Mouse (Mus musculus) left cerebral cortex, adult 11 months (tissue): ENCODE data around the gene Efcab8.
"Not testable (repeated sequence)": the region's sequence is repeated elsewhere in the genome, so short reads cannot be mapped to it uniquely, and the experiment has no call there.

Experiments used
- DNase-seq: peaks from one replicate; pipeline ENCODE4 v3.0.0; 2022; ENCODE audit warnings: low spot score

The Efcab8 gene

DNA sequence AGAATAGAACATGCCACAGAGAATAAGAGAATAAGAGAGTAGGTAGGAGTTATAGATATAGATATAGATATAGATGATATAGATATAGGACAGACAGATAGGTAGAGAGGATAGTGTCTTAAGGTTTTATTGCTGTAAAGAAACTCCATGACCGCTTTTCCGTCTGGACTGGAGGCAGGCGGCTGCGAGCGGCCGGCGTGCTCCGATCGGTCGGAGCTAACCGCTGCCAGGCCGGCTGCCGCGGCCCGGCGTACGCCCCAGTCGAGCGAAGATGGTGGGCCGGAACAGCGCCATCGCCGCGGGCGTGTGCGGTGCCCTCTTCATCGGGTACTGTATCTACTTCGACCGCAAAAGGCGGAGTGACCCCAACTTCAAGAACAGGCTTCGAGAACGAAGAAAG lies 46.2 kb downstream of the Efcab8 start:
- DNase-seq, result not testable (repeated sequence)

DNA sequence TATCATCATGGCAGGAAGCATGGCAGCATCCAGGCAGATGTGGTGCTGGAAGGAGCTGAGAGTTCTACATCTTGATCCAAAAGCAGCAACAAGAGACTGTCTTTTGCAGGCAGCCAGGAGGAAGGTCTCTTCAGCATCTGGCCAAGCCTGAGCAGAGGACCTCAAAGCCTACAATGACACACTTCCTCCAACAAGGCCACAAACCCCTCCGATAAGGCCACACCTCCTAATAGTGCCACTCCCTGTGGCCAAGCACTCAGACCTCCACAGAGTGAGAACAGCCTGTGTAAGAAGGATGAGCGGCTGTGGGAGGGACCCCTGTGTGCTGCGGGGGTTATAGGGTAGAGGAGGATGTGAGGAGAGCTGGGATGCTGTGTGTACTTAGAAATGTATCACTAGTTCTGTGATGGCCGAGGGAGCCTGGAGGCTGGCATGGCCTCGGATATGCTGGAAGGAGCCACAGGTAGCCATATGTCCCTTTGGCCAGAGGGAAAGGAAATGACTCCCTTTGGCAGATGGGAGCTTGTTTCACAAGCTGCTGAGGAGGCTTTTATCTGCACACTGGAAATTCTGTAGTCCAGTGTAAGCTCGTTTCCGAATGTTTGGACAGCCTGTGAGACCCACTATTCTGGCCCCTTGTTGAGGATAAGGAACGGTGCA lies 47.6 kb downstream of the Efcab8 start:
- no peak for DNase-seq

DNA sequence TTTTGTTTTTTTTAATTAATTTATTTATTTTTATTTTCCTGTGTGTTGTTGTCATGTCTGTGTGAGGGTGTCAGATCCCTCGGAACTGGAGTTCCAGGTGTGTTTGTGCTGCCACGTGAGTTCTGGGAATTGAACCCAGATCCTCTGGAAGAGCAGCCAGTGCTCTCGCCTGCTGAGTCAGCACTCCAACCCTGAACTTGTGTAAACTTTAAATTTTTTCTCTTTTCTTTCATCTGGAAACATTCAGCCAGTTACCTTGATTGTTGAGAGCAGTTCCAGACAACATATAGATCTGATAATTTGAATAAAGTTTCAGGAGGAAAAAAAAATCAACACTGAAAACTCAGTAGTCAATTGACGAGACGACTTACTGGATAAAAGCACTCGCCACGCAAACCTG lies 49.0 kb downstream of the Efcab8 start:
- DNase-seq, result no peak

DNA sequence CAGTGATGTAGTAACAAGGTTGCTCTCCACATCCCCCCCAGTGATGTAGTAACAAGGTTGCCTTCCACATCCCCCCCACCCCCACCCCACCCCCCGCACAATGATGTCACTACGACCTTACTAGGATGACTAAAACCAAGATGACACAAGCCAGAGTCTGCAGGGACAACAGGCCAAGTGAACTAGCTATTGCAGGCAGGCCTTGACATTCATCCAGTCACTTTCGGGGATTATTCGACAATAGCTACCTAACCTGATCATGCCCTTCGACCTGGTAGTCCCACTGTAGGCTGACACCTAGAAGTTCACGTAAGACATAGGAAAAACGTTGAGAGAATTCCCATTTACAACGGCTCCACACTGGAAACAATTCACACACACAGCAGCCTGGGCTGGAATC lies 53.6 kb downstream of the Efcab8 start:
- no peak for DNase-seq

DNA sequence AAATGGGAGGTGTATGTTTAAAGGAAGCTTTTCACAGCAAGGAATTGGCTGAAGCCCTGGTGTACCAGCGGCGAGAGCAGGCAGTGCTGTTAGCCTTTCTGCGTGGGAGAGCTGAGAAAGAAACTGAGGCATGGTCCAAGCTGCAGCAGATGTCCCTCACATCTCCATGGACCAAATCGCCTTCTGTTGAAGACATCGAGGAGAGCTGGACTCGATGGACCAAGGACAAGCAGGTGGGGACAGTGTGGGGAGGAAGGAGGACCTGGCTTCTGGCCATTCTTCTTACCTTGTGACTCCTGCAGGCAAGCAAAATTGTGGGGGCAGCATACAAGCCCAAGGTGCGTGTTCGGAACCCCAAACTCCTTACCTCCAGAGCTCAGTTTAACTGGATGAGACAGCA lies 63.1 kb downstream of the Efcab8 start:
- DNase-seq, result no peak

DNA sequence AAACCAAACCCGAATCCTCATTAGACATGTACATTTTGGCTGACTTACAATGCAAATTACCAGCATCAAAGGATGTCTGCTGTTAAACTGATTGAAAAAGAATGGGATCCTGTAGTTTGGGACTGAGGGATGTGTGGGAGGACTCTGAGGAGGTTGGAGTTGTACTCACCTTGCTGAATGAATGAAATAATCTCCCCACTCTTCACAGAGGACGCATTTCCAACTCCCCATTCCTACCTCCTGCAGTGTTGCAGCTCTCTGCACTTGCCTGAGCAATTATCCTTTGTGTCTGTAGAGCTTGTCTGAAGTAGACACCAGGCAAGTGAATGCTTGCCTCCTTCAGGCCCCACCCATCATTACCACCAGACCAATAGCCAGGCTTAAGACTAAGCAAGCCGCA lies 68.7 kb downstream of the Efcab8 start:
- DNase-seq, result no peak

DNA sequence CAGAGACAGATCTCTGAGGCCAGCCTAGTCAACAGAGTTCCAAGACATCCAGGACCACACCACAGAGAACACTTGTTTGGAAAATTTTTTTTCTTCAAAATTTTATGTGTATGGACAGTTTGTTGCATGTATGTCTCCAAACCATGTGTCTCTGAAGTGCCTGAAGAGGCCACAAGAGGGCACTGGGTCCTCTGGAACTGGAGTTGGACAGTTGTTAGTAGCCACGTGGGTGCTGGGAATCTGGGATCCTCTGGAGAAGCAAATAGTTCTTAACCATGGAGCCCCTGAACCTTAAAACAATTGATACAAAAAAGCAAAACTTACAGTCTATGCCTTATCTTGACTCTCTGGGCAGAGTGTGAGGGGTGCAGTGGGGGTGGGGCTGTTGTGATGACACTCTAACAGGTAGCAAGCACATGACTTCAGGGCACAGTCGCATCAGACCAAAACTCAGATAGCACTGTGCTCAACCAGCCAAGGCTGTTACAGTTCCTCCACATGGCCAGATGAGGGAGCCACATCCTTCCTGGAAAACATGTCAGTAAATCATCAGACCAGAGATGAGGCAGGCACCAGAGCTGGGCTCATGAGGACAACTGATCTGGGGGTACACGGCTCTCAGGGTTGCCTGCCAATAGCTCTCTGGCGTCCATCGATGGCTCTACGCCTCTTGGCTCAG lies 70.8 kb downstream of the Efcab8 start:
- no peak for DNase-seq

DNA sequence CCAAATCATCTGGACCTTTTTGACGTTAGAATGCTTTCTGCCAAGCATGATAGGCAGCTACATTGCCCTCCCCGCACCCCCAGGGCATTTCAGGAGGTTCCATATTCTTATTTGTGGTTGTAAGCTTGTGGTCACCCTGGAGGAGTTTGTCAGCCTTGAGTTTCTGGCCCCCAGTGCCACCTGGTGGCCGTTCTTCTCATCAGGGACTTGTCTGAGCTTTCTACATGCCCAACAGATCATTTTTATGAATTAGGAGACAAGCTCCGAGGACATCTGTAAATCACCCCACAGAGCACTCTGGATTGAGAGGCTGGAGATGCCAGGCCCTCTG lies 71.3 kb downstream of the Efcab8 start:
- peak; percentile 25 for DNase-seq

DNA sequence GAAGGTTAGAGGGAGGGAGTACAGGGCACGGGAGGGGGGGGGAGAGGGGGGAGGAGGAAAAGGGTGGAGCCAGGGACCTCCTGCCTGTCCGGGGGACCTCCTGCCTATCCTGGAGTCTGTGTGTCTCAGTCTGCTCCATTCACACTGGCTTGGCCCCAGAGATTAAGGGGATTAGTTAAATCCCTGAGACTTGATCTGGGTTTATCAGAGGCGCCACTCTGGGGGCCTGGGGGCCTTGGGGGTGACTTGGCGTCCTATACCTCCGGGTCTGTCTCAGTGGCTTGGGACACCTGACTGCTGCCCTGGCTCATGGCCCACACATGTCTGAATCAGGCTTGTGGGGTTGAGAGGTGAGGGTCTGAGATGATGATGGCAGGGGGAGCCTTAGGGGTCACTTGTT lies 73.8 kb downstream of the Efcab8 start:
- no peak for DNase-seq

DNA sequence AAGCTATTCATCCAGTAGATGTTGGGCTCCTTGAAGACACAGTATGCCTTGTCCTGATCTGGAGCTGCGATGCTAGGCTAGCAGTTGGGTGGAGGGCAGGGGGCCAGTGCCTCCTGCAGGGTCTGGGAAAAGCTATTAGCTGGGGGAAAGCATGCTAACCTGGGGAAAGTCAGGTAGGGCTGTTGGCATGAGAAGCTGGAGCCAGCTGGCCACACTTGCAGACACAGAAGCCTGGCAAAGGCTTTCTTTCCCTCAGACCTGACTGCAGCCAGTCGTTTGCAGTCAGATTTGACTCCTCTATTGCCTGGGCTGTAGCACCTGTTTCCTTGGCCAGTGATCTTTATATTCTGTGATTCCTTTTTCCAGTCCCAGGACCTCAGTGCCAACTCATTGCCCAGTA lies 79.8 kb downstream of the Efcab8 start:
- no peak for DNase-seq

DNA sequence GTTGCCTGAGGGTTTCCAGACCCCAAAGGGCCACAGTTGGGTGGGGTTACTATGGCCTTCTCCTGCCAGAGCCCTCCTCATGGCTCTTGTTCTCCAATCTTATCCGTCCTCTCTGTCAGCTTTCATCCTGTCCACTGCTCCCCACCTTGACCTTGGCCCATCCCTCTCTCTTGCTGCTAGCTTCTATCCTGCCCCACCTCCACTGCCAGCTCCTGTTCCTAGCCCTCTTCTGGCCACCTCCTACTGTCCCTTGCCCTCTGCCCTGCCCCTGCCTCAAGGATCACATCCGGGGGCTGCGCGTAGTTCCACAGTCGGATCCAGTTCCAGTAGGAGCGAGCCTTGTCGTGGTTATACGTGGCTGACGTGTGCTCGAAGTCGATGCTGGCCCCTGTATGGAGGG lies 80.6 kb downstream of the Efcab8 start:
- DNase-seq, result no peak

DNA sequence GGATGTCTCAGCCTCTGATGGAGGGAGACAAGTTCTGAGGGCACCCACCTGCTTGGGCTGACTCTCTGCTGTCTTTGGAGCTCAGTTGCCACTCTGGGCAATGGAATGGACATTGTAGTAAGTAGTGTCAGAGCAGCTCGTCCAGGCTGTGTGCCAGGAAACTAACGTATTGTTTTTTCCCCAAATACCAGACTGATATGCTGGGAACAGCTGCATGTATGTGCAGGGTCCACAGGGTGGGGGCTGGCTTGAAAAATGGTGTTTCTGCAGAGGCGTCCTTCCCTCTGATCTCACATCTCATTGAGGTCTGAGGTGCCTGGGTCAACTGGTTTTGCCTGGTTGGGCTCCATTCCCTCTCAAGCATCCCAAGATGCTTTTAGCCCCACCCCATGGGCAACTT lies 81.0 kb downstream of the Efcab8 start:
- DNase-seq, result no peak

DNA sequence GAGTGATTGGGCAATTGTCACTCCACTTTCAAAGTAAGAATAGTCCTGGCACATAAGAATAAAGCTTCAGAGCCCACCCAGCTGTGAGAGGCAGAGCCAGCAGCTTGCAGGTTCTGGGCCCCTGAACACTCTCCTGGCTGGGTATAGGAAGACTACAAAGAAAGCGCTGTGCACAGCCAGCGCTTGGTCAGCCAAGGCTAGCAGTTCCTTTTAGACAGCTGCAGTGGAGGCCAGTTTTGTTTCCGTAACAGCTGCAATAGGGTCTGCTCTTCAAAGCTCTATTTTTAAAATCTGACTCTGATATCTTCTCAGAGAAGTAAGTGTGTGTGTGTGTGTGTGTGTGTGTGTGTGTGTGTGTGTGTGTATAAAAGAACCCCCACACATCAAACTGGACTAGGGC lies 82.2 kb downstream of the Efcab8 start:
- no peak for DNase-seq

DNA sequence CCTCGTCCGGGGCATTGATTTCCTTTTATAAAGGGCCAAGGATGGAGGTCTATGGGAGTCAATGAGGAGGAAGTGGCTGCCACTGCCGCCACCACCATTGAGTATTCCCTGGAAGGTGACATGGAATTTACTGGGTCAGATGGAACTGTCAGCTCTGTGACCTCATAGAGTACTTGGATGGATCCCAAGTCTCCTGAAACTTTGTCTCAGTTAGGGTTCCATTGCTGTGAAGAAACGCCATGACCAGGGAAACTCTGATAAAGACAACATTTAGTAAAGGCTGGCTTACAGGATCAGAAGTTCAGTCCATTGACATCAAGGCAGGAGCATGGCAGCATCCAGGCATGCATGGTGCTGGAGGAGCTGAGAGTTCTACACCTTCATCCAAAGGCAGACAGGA lies 91.3 kb downstream of the Efcab8 start, which contains the start of gene Sun5:
TSS of gene Sun5 (minus strand) at position 101 of the 400 bp plus-strand sequence.
- DNase-seq, result no peak

DNA sequence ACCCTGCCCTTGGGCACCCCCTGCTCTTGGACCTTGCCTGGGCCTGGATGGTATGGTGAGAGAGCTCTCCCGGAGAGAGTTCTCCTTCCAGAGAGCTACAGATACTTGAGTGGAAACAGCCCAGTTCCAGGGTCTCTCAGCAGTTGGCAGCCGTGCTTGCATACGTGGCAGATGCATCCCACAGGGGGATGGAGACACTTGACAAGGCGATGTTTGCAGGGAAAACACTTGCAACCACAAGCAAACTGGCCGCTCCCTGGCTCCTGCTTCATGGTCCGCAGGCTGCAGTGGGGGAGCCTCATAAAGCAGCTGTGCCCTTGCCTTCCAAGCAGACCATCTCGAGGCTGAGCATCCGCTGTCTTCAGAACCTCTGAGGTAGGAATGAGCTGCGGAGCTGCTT lies 95.0 kb downstream of the Efcab8 start, which contains the start of gene Bpifb2:
TSS of gene Bpifb2 (plus strand) at position 301 of the 400 bp plus-strand sequence.
- DNase-seq, result no peak
